10 mouse cellular contexts compared by ENCODE assay signal in genomic region chr17:87291037-87291436, GRCm38 (mm10).
"Had no signal": no experiment of that assay in that cellular context is flagged by ENCODE, and none has a peak within 500 bp of the region (broad histone marks: within the 10 kb centered on the region; RNA-seq: fewer than 3 reads in every experiment).

No protein-coding gene starts in this region.

- H3K9ac ChIP-seq: limb, embryonic 15.5 days; midbrain, embryonic 13.5 days had no signal

- ATAC-seq: inflammation-experienced regulatory T-cells, adult 6 months; lung, postnatal 0 days; midbrain, embryonic 13.5 days had no signal

- H3K27me3 ChIP-seq: limb, embryonic 15.5 days had no signal

- H3K4me3 ChIP-seq: limb, embryonic 15.5 days; midbrain, embryonic 13.5 days had no signal

- H3K9me3 ChIP-seq: limb, embryonic 15.5 days; midbrain, embryonic 13.5 days had no signal

- H3K36me3 ChIP-seq: limb, embryonic 15.5 days; midbrain, embryonic 13.5 days had no signal

- H3K4me2 ChIP-seq: limb, embryonic 15.5 days; midbrain, embryonic 13.5 days had no signal

- H3K27ac ChIP-seq: limb, embryonic 15.5 days; midbrain, embryonic 13.5 days had no signal

- DNase-seq: layer of hippocampus, adult 9-11 months; layer of hippocampus, postnatal 36 days; lung, adult 2 months; lung, postnatal 36 days; spleen, adult 18-20 months; thymus, postnatal 36 days had no signal
